Mouse (Mus musculus): ENCODE measurements at regions not wholly inside any gene's neighbourhood (a gene's known extent, or its start where the extent isn't known, plus 50 kb on each side); places are given as distances from the start of the nearest gene placed in this dataset.
A peak's percentile ranks its signal among the peaks of the same experiment; 100 is the strongest.

DNA sequence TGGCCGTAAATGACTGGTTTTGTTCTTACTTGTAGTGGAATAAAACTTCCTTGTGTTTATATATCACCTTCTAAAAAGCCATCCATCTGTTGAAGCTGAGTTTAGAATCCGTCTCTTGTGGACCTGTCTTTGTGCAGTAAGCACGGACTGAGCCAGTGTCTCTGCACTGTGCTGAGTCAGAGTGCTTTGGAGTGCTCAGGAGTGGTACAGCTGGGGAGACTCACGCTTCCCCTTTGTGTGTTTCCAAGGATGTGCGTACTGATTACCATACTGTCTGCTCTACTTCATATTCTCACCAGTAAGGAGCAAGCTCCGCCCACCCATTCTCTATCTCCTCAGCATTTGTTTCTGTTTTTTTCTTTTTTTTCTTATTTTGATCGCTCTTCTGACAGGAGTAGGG lies 175.9 kb upstream of the Nr5a2 start:
- DNase-seq (ENCODE audit: low spot score in 2 of 2), result peak; percentile 31 to 38

GRCm38 (mm10) chr1:137133734-137134133 lies 173.5 kb upstream of the Nr5a2 start:
- no peak for DNase-seq (ENCODE audit: low spot score in 2 of 2)

DNA sequence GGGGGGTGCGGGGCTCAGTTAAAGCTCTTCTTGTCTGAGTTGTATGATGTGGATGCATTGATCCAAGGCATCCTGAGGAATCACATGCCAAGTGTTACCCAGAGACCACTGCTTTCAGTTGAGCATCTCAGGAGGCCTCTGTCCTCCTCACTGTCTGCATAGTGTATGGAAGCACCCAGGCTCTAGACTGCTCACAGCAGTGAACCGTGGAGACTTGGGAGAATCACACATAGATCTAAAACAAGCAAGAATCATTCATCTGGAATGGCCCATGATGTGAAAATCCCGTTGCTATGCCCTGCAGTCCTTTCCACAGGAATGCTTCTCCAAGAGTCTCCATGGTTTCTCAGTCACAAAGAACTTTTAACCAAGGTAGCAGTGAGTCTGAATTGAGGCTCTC lies 170.0 kb upstream of the Nr5a2 start:
- DNase-seq (ENCODE audit: low spot score in 2 of 2), result no peak

DNA sequence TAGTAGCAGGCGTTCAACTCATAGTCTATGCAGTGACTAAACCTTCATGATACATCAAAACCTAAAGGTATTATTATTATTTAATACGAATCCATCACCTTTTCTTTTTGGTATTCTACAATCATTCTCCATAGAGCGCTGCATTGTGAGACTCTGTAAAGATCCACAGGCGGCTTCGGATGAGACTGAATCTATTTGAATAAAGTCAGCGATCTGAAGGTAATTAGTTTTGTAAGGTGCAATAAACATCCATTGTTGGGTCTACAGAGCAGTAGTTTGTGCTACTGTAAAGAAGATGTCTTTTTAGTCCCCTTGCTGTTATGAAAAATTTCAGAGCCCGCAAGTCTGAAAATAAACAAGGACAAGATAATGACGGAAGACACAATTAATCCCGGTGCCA lies 168.9 kb upstream of the Nr5a2 start:
- DNase-seq (ENCODE audit: low spot score in 2 of 2), result no peak

- no peak for DNase-seq (ENCODE audit: low spot score in 2 of 2)
These were observed 157.6 kb upstream of the Nr5a2 start for GRCm38 (mm10) chr1:137117866-137118265.

DNA sequence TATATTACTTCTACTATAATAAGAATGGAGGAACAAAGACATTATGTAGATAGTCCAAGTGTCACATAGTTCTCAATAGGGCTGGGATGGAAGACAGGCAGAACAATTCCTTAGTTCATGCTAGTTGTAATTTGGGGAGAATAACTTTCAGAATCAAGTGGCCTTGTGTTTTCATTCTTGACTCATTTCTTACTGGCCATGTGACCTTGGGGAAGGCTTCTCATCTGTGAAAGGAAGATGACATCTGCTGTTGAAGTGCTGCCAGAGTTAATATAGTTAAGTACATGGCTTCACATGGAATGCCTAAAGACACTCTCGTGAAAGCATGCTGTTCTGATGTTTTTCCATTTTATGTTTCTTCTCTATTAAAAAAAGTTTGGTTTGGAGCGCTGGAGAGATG lies 146.2 kb upstream of the Nr5a2 start:
- no peak for DNase-seq (ENCODE audit: low spot score in 2 of 2)

GRCm38 (mm10) chr1:137091762-137092161 lies 131.5 kb upstream of the Nr5a2 start:
- peak; percentile 28 to 30 for DNase-seq (ENCODE audit: low spot score in 2 of 2)

DNA sequence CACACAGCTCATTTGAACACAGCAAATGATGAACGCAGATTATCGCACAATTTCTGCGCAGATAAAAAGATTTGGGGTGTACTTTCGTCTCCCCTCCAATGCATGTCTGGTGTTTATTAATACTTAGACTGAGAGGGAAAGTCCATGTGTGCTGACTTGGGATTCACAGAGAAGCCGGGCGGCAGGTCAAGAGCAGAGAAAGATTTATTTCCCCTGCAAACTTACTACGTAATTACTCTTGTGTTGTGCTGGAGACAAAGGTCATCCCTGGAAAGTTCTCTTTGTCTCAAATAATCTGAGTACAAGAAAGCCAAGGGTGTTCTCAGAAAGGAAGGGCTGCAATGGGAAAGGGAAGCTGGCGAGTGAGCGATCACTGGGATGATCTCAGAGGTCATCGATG lies 127.9 kb upstream of the Nr5a2 start:
- no peak for DNase-seq (ENCODE audit: low spot score in 2 of 2)

GRCm38 (mm10) chr1:137086766-137087165 lies 126.5 kb upstream of the Nr5a2 start:
- no peak for DNase-seq (ENCODE audit: low spot score in 2 of 2)

DNA sequence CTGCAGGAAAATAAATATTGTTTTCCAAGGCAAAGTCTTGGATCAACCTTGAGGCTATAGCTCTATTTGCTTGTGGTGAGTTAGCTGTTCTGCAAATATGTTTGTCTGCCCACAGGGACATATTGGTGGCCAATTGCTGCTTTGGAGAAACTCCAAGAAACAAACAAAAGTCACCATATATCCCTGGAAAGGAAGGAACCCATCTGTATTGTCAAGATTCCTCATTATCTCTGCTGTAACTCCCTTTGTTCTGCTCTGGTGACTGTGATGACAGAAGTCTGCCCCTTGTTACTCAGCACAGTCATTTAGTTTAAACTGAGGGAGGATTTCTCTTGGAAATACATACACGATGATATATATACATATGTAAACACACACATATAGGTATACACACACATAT lies 123.3 kb upstream of the Nr5a2 start:
- no peak for DNase-seq (ENCODE audit: low spot score in 2 of 2)

DNA sequence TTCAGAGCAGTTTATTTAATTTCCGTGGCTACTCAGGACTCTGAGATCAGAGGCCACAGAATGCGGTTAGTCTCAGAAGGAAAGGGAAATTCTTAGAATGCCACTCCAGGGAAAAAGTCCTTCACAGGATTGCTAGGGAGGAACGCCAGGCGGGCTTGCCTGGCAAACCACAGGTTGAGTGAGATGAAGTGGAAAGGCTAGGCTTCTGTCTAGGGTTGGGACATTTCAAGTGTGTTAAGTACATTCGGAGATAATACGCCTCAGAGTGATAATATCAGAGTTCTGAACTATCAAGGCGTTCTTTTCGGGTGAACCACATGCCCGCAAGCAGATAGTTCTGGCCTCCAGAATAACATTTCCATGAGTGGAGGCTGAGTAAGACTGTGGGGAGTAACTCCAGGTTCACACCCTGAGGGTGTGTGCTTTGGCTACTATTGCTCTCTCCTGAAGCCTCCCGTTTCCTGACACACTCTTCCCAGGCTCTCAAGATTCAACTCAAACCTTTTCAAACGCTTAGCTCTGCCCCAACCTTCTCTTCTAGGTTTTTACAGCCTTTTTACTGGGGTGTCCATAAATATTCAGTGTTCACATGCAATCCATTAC lies 119.3 kb upstream of the Nr5a2 start:
- DNase-seq (ENCODE audit: low spot score in 2 of 2), result no peak

DNA sequence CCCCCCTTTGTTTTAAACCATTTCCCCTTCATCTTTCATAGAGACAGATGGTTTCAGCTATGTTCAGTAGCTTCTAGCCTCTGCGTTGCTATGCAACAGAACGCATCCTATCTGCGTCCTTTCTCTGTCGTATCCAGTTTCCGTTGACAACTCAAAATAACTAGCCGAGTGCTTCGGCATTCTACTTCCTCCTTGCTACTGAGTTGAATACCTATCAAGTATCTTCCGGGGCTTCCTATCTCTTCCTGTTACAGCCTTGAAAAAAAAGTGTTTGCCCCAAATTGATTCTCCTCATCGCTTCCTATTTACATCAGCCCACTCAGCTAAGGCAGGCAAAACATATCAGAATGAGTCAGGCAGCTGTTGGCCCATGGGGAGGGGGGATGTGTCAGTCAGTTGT lies 114.5 kb upstream of the Nr5a2 start:
- DNase-seq (ENCODE audit: low spot score in 2 of 2), result peak; percentile 60 to 66

DNA sequence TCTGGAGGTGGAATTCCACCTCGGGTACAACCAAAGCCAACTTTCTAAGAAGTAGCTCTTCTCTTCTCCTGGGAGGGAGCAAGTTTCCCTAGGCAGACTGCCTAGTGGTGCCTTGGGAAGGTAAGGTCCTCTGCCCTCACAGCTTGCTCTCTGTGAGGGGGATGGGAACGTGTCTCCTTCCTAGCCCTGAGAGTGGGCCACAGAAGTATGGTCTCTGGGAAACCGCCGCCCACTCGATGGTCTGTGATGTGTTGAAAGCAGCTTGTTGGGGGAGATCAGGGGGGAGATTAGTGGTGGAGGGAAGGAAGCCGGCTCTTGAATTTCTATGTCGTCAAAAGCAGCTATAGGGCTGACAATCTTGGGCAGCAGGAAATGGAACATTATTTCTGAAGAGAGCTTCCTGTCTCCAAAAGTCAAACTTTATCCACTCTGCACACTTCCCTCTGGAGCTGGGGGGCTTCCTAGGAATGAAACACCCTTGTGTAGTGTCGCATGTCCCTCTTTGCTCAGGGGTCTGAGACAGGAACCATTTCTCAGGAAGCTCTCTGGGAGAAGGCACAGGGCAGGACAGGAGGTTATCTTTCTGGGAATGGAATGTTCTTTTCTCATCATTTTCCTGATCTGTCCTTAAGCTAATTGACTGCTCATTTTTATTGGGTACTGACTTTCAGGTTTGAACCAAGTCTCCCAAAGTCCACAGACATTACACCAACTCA lies 113.8 kb upstream of the Nr5a2 start:
- no peak for DNase-seq (ENCODE audit: low spot score in 2 of 2)

- no peak for DNase-seq (ENCODE audit: low spot score in 2 of 2)
These were observed 100.7 kb upstream of the Nr5a2 start for GRCm38 (mm10) chr1:137060914-137061313.

DNA sequence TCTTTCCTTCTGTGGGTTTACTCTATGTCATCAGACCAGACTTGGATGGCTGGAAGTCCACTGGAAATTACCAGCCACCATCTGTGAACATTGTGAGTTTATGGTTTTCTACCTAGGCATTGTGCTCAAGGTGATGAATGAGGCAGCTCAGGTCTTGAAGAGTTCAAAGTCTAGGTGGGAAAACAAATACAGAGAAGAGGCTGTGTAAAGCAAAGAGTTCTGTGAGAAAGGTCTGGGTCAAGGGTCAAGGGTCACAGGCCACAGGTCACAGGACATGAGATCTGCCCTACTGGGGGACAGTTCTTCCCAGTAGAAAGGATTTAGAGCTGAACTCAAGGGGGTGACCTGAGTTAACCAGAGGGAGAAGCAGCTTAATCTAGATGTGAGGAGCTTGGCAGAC lies 92.9 kb upstream of the Nr5a2 start:
- no peak for DNase-seq (ENCODE audit: low spot score in 2 of 2)

DNA sequence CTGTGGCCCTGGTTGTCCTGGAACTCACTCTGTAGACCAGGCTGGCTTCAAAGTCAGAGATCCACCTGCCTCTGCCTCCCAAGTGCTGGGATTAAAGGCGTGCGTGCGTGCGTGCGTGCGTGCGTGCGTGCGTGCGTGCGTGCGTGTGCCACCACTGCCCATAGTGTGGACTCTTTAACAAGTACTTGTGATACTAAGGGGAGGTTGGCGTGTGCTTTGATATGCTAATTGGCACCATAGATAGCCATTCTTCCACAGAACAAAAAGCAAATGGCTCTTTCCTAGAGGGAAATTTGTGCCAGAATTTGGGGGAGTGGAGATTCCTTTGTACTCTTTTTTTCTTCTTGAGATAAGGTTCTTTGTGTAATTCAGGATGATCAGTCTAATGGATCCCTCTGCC lies 91.3 kb upstream of the Nr5a2 start:
- no peak for DNase-seq (ENCODE audit: low spot score in 2 of 2)

GRCm38 (mm10) chr1:137044076-137044475 lies 83.8 kb upstream of the Nr5a2 start:
- DNase-seq (ENCODE audit: low spot score in 2 of 2), result peak; percentile 3 to 5

GRCm38 (mm10) chr1:137042414-137043010 lies 82.3 kb upstream of the Nr5a2 start:
- DNase-seq (ENCODE audit: low spot score in 2 of 2), result no peak

DNA sequence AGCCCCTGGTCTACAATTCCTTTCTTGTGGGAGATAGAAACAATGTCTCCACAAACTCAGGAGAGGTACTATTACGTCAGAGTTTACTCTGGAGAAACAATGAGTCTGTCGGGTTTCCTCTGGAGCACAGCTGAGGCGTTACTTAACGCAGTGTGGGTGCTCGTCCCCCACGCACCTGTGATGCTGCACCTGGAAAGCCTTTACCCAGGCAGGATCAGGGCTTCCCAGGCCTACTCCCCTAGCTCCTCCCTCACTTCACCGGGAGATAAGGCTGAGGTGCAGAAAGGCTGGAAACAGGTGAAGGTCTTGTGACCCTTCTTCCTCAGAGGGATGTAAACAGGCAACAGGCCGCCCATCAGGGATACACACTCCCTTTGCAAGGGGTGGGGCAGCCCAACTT lies 80.7 kb upstream of the Nr5a2 start:
- DNase-seq (ENCODE audit: low spot score in 2 of 2), result no peak

DNA sequence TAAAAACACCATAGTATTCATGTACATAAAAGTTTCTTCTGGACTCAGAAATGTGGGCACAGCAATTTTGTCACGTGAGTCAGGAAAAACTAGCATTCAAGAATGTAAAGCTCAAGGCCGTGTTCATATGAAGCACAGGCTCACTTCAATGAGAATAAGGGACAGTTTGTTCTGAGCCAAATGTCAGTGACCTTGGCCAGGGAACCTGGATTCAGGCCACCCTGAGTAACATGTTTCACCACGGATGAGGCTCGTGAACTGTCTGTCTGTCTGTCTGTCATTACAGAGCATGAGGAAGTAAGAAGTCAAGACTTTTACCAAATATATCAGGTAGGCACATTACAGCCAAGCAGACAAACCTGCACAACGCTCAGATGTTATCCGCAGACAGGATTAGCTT lies 74.3 kb upstream of the Nr5a2 start:
- no peak for DNase-seq (ENCODE audit: low spot score in 2 of 2)

- DNase-seq (ENCODE audit: low spot score in 2 of 2), result no peak
These were observed 73.4 kb upstream of the Nr5a2 start for GRCm38 (mm10) chr1:137033679-137034078.

DNA sequence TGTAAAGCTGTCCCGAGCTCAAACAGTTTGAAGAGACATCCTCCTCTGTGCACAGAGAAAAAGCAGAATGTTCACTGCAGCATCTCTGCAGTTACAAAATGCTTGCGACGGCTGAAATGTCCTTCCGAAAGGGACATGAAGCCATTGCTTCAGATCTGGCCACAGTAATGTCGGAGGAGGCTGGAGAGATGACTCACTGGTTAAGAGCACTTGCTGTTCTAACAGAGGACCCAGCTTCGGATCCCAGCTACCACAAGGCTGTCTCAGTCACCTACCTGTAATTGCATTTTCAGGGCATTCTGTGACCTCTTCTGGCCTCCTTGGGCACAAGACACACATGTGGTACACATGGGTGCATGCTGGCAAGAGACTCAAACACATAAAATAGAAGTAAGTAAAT lies 63.5 kb upstream of the Nr5a2 start:
- DNase-seq (ENCODE audit: low spot score in 2 of 2), result peak in 1 of 2 experiments; percentile 1

- DNase-seq (ENCODE audit: low spot score in 2 of 2), result no peak
These were observed 60.3 kb upstream of the Nr5a2 start for GRCm38 (mm10) chr1:137020528-137020927.

Data from right cerebral cortex, adult 2 months (tissue).